Mouse (Mus musculus) heart, embryonic 15.5 days (tissue): ENCODE data around the gene Pmvk. TPM values are rescaled to one million over a fixed set of nuclear protein-coding genes. Genes with fewer than 3 reads are reported as not detected.
A peak's percentile ranks its signal among the peaks of the same experiment; 100 is the strongest.

Experiments used
- ATAC-seq: fragments of 200-750 bp; cut with Nextera tagmentation; replicated peaks from 2 replicates; pipeline ENCODE4 v1.8.0; 2017; ENCODE audit warnings: low read depth, moderate TSS enrichment; ENCODE audit not compliant: insufficient number of reproducible peaks, insufficient read depth, low FRiP score
- H3K27ac ChIP-seq: fragments of 300-500 bp; sonication (generic); 2 replicates; pipeline ENCODE4 v1.5.1; 2015; ENCODE audit warnings: mild to moderate bottlenecking, inconsistent platforms
- H3K27me3 ChIP-seq: fragments of 300-500 bp; sonication (generic); 2 replicates; pipeline ENCODE4 v1.6.1; 2015; ENCODE audit warnings: inconsistent platforms
- H3K36me3 ChIP-seq: fragments of 300-500 bp; sonication (generic); 2 replicates; pipeline ENCODE4 v1.6.1; 2015; ENCODE audit warnings: mild to moderate bottlenecking, inconsistent platforms
- H3K4me1 ChIP-seq: fragments of 300-500 bp; sonication (generic); replicated peaks from 2 replicates; pipeline ENCODE4 v1.6.1; 2015; ENCODE audit warnings: inconsistent platforms
- H3K4me2 ChIP-seq: fragments of 300-500 bp; sonication (generic); 2 replicates; pipeline ENCODE4 v1.6.1; 2015; ENCODE audit warnings: inconsistent platforms, mild to moderate bottlenecking, moderate library complexity
- H3K4me3 ChIP-seq: fragments of 300-500 bp; sonication (generic); 2 replicates; pipeline ENCODE4 v1.5.1; 2015; ENCODE audit warnings: mild to moderate bottlenecking, inconsistent platforms
- H3K9ac ChIP-seq: fragments of 300-500 bp; sonication (generic); 2 replicates; pipeline ENCODE4 v1.6.1; 2015; ENCODE audit warnings: mild to moderate bottlenecking, inconsistent platforms
- H3K9me3 ChIP-seq: fragments of 300-500 bp; sonication (generic); replicated peaks from 2 replicates; pipeline ENCODE4 v1.6.1; 2016; ENCODE audit warnings: inconsistent platforms
- WGBS: fragments of 180-500 bp; shearing (Covaris S2); methylation state at CpG from one replicate; pipeline ENCODE4 v1.1.7; 2015; ENCODE audit warnings: mixed read lengths; 5-methylcytosine and 5-hydroxymethylcytosine counted together
- polyA plus RNA-seq: library from polyadenylated mRNA; unstranded; fragments of >200 nt; fragmentation: Nextera tagmentation; extraction: Ambion mirVana; gene quantifications from 2 replicates; pipeline ENCODE4 v1.2.1, GENCODE M21; 2015

Pmvk gene
- polyA plus RNA-seq, 1 experiment from 2014 or later = 47.2 TPM

- Histone ChIP-seq H3K27me3 (no peaks in the 10 kb centered on the region), H3K4me3 (no peak overlapping the region), H3K36me3 (no peaks in the 10 kb centered on the region), H3K4me2 (no peak overlapping the region), H3K9ac (no peak overlapping the region), H3K27ac (no peak overlapping the region), H3K4me1 (peaks cover 35% of the 10 kb centered on the region), H3K9me3 (no peaks in the 10 kb centered on the region)
- WGBS = 83% methylated on average over 1 of the region's 1 CpGs
- no peak for ATAC-seq
These were observed 1.5 kb downstream of the Pmvk start for GRCm38 (mm10) chr3:89455786-89456285.

GRCm38 (mm10) chr3:89456726-89457665, 2.7 kb downstream of the Pmvk start:
- no peak for ATAC-seq
- H3K27ac ChIP-seq = no peak overlapping the region

DNA sequence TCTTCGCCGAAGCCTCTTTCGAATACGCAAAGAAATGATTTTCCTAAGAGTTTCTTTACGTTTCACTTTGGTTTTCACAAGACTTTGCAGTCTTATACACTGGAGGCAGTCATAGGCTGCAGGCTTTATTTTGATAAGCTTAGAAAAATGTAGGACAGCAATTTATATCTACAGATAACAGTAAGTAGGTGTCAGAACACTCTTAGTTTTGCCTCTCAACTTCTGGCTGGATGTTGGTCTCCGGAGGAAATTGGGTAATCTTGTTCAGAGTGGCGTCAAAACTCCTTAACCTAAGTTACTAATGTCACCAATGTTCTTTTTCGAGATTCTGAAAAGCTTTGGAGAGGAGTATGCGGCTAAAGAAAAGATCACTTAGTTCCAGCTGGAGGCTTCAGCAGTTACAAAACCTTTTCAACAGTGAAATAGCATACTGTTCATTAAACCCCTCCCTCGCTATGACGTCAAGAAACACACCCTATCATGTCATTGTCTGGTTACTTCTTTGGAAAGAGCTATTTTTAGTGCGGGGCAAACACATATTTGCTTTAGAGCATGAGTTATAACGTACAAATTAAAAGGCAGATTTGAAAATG, 4.1 kb downstream of the Pmvk start:
- WGBS = 36% methylated on average over 13 of the region's 13 CpGs
- Histone ChIP-seq H3K4me1 (peaks cover 23% of the 10 kb centered on the region), H3K27ac (peak overlapping the region; percentile 86), H3K4me2 (peak overlapping the region; percentile 89), H3K9me3 (no peaks in the 10 kb centered on the region), H3K9ac (no peak overlapping the region), H3K4me3 (peak overlapping the region; percentile 76), H3K36me3 (no peaks in the 10 kb centered on the region), H3K27me3 (no peaks in the 10 kb centered on the region)
- ATAC-seq = no peak

More at GRCm38 (mm10) chr3:89456726-89457665, 2.7 kb downstream of the Pmvk start:
- Histone ChIP-seq H3K4me2 (no peak overlapping the region), H3K9ac (no peak overlapping the region), H3K4me1 (peaks cover 23% of the 10 kb centered on the region), H3K4me3 (no peak overlapping the region), H3K27me3 (no peaks in the 10 kb centered on the region), H3K36me3 (no peaks in the 10 kb centered on the region), H3K9me3 (no peaks in the 10 kb centered on the region)
- WGBS = 38% methylated on average over 10 of the region's 10 CpGs

- H3K36me3 ChIP-seq = no peaks in the 10 kb centered on the region
These were observed 4.8 kb downstream of the Pmvk start for GRCm38 (mm10) chr3:89458965-89459807.

DNA sequence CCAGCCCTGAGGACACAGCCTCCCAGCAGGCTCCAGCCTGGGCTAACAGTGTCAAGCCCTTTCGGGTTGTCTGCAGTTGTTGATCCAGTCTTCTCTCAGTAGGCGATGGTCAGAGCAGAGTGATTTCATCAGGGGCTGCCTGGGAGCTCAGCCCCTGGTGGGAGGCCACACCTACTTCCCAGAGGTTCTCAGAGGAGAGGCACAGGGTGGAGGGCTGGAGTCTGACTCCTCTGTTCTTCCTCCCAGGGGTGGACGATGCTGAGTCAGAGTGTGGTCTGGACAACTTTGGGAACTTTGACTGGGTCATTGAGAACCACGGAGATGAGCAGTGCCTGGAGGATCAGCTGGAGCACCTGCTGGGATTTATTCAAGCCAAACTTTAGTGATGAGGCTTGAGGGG, 13.9 kb downstream of the Pmvk start:
- 45% methylated on average over 4 of the region's 4 CpGs for WGBS
- Histone ChIP-seq H3K9ac (no peak overlapping the region), H3K27me3 (no peaks in the 10 kb centered on the region), H3K4me2 (no peak overlapping the region), H3K4me1 (no peaks in the 10 kb centered on the region), H3K4me3 (no peak overlapping the region), H3K27ac (no peak overlapping the region), H3K36me3 (no peaks in the 10 kb centered on the region), H3K9me3 (no peaks in the 10 kb centered on the region)
- no peak for ATAC-seq

More at GRCm38 (mm10) chr3:89458965-89459807, 4.8 kb downstream of the Pmvk start:
- H3K4me1 ChIP-seq = peaks cover 23% of the 10 kb centered on the region
- H3K27me3 ChIP-seq = no peaks in the 10 kb centered on the region
- H3K9ac ChIP-seq = peak overlapping the region; percentile 79
- H3K27ac ChIP-seq = peak overlapping the region; percentile 86
- peak overlapping the region; percentile 89 for H3K4me2 ChIP-seq
- no peaks in the 10 kb centered on the region for H3K9me3 ChIP-seq
- ATAC-seq = peak; percentile 85
- peak overlapping the region; percentile 76 for H3K4me3 ChIP-seq
- 1% methylated on average over 34 of the region's 36 CpGs for WGBS

DNA sequence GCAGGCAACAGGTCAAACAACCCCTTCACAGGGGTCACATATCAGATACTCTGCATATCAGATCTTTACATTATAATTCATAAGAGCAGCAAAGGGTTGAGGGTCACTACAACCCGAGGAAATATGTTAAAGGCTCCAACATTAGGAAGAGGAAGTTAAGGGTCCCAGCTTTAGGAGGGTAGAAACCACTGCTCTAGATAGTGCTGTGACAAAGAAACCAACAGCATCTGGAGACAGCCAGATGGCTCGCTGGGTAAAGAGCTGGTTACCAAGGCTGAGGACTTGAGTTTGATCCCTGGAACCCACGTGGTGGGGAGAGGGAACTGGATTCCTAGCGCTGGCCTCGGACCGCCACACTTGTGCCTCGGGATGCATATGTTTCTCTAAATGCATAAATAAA, 17.9 kb downstream of the Pmvk start:
- no peak for ATAC-seq

DNA sequence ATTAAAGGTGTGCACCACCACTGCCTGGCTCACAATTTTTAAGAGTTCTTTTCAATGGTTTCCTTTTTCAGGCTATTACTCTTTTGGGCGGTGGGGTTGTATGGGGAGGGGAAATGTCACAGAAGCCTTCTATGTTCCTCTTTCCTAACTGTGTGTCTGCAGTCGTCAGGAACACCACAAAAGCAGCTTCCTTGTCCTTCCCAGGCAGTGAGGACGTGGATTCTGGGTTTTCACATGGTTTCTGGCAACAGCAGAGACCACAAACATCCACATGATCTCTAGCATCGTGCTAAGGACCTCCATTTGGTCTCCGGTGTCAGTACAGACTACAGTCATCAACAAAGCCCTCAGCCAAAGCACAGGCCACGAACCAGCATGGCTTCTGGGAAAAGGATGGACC, 19.5 kb downstream of the Pmvk start:
- Histone ChIP-seq H3K9me3 (no peaks in the 10 kb centered on the region), H3K9ac (no peak overlapping the region), H3K27ac (no peak overlapping the region), H3K4me1 (no peaks in the 10 kb centered on the region), H3K4me3 (no peak overlapping the region), H3K4me2 (no peak overlapping the region), H3K27me3 (no peaks in the 10 kb centered on the region), H3K36me3 (no peaks in the 10 kb centered on the region)
- whole genome bisulfite sequencing = 69% methylated on average over 6 of the region's 6 CpGs
- ATAC-seq = no peak

More for the DNA sequence above, 17.9 kb downstream of the Pmvk start:
- no peak overlapping the region for H3K4me2 ChIP-seq
- 72% methylated on average over 7 of the region's 7 CpGs for WGBS
- H3K36me3 ChIP-seq = no peaks in the 10 kb centered on the region
- H3K4me3 ChIP-seq = no peak overlapping the region
- H3K4me1 ChIP-seq = no peaks in the 10 kb centered on the region
- H3K27me3 ChIP-seq = no peaks in the 10 kb centered on the region
- H3K27ac ChIP-seq = no peak overlapping the region
- H3K9me3 ChIP-seq = no peaks in the 10 kb centered on the region
- no peak overlapping the region for H3K9ac ChIP-seq

GRCm38 (mm10) chr3:89479055-89479454, 24.7 kb downstream of the Pmvk start:
- no peaks in the 10 kb centered on the region for H3K4me1 ChIP-seq
- no peak overlapping the region for H3K4me2 ChIP-seq
- H3K27ac ChIP-seq = no peak overlapping the region
- H3K9me3 ChIP-seq = no peaks in the 10 kb centered on the region
- H3K4me3 ChIP-seq = no peak overlapping the region
- WGBS = 62% methylated on average over 6 of the region's 6 CpGs
- ATAC-seq = no peak
- H3K27me3 ChIP-seq = no peaks in the 10 kb centered on the region
- H3K9ac ChIP-seq = no peak overlapping the region
- no peaks in the 10 kb centered on the region for H3K36me3 ChIP-seq

- Histone ChIP-seq H3K4me3 (no peak overlapping the region), H3K9ac (no peak overlapping the region), H3K4me2 (no peak overlapping the region), H3K27ac (no peak overlapping the region), H3K27me3 (no peaks in the 10 kb centered on the region), H3K9me3 (no peaks in the 10 kb centered on the region), H3K4me1 (peaks cover 5% of the 10 kb centered on the region; the same call in 1 of the 2 replicates), H3K36me3 (no peaks in the 10 kb centered on the region)
- no peak for ATAC-seq
- WGBS = 44% methylated on average over 2 of the region's 2 CpGs
These were observed 27.1 kb downstream of the Pmvk start for GRCm38 (mm10) chr3:89481488-89481887.

GRCm38 (mm10) chr3:89482249-89482648, 27.9 kb downstream of the Pmvk start:
- WGBS = 86% methylated on average over 5 of the region's 5 CpGs
- Histone ChIP-seq H3K27ac (no peak overlapping the region), H3K4me2 (no peak overlapping the region), H3K9ac (no peak overlapping the region), H3K27me3 (no peaks in the 10 kb centered on the region), H3K4me1 (peaks cover 9% of the 10 kb centered on the region; the same call in 1 of the 2 replicates), H3K4me3 (no peak overlapping the region), H3K9me3 (no peaks in the 10 kb centered on the region), H3K36me3 (no peaks in the 10 kb centered on the region)
- ATAC-seq = no peak
